Mouse (Mus musculus) erythroid progenitor cell, adult 5-6 weeks (primary cell): ENCODE results near the gene Batf2. TPM values are rescaled to one million over a fixed set of nuclear protein-coding genes. Genes with fewer than 3 reads are reported as not detected.
"Not testable (repeated sequence)": the region's sequence is repeated elsewhere in the genome, so short reads cannot be mapped to it uniquely, and the experiment has no call there.

Source experiments
- ATAC-seq: replicated peaks from 2 replicates; pipeline ENCODE4 v1.8.0; 2016; ENCODE audit warnings: moderate number of reproducible peaks, mild to moderate bottlenecking, moderate TSS enrichment, inconsistent platforms; ENCODE audit not compliant: poor library complexity, low FRiP score, severe bottlenecking
- total RNA-seq, 2 experiments: library from RNA; stranded (forward) in 1 of 2; stranded (reverse) in 1 of 2; fragments of 150-400 nt in 1 of 2; fragments of 186-747, 209-891 nt in 1 of 2; gene quantifications; 2 replicates each; pipeline versions ENCODE4 v1.2.3 to v1.2.4; 2015 to 2017; ENCODE audit warnings: low replicate concordance in 2 of 2

The Batf2 gene
- total RNA-seq, 2 experiments from 2014 or later = 7.1 TPM; not detected in 1

GRCm38 (mm10) chr19:6130414-6131128, 10.2 kb upstream of the Batf2 start:
- not testable (repeated sequence) for ATAC-seq

- ATAC-seq = peak; percentile 76
Observed at GRCm38 (mm10) chr19:6132171-6132827, 8.5 kb upstream of the Batf2 start.

GRCm38 (mm10) chr19:6133197-6133596, 7.6 kb upstream of the Batf2 start:
- ATAC-seq = not testable (repeated sequence)

GRCm38 (mm10) chr19:6136397-6136796, 4.4 kb upstream of the Batf2 start:
- ATAC-seq = no peak

GRCm38 (mm10) chr19:6139701-6140100, 1.1 kb upstream of the Batf2 start:
- ATAC-seq = no peak

- peak; percentile 28; the same call in 1 of the 2 replicates for ATAC-seq
Observed at GRCm38 (mm10) chr19:6140374-6140677, 457 bp upstream of the Batf2 start.

GRCm38 (mm10) chr19:6141394-6141749, 589 bp downstream of the Batf2 start, which contains the start of gene Arl2:
Gene Arl2 (minus strand): TSS chr19:6141548.
- peak; percentile 80 for ATAC-seq

GRCm38 (mm10) chr19:6144842-6145241, 4.1 kb downstream of the Batf2 start:
- no peak for ATAC-seq

GRCm38 (mm10) chr19:6155174-6155573, 14.4 kb downstream of the Batf2 start:
- no peak for ATAC-seq

- no peak for ATAC-seq
Observed at GRCm38 (mm10) chr19:6156372-6156771, 15.6 kb downstream of the Batf2 start.

- ATAC-seq = no peak
Observed at GRCm38 (mm10) chr19:6157220-6157619, 16.4 kb downstream of the Batf2 start.

GRCm38 (mm10) chr19:6163872-6164547, 23.2 kb downstream of the Batf2 start:
- ATAC-seq = peak; percentile 47; the same call in 1 of the 2 replicates

- ATAC-seq = no peak
Observed at GRCm38 (mm10) chr19:6166750-6167149, 26.0 kb downstream of the Batf2 start.

GRCm38 (mm10) chr19:6171215-6171614, 30.4 kb downstream of the Batf2 start:
- ATAC-seq = 0 out of 2 replicates have a peak, but pooled peaks have one; percentile 27

- no peak for ATAC-seq
Observed at GRCm38 (mm10) chr19:6174771-6175170, 34.0 kb downstream of the Batf2 start.

- ATAC-seq = no peak
Observed at GRCm38 (mm10) chr19:6178775-6179174, 38.0 kb downstream of the Batf2 start.

GRCm38 (mm10) chr19:6181629-6182028, 40.8 kb downstream of the Batf2 start:
- no peak for ATAC-seq

- ATAC-seq = no peak
Observed at GRCm38 (mm10) chr19:6182534-6182933, 41.8 kb downstream of the Batf2 start.

GRCm38 (mm10) chr19:6184131-6184530, 43.3 kb downstream of the Batf2 start, which contains the start of gene Majin:
Gene Majin (plus strand): TSS chr19:6184388.
- no peak for ATAC-seq

- no peak for ATAC-seq
Observed at GRCm38 (mm10) chr19:6204265-6204664, 63.5 kb downstream of the Batf2 start.

- no peak for ATAC-seq
Observed at GRCm38 (mm10) chr19:6206716-6207115, 65.9 kb downstream of the Batf2 start.
